Mouse (Mus musculus) embryo, embryonic 10.5 days (tissue): Measurements from ENCODE around the gene Tardbp.
A peak's percentile ranks its signal among the peaks of the same experiment; 100 is the strongest.

Experiments
- DNase-seq: peaks from one replicate; pipeline ENCODE4 v3.0.0-alpha.2; 2015; ENCODE audit warnings: low spot score

Gene Tardbp

DNA sequence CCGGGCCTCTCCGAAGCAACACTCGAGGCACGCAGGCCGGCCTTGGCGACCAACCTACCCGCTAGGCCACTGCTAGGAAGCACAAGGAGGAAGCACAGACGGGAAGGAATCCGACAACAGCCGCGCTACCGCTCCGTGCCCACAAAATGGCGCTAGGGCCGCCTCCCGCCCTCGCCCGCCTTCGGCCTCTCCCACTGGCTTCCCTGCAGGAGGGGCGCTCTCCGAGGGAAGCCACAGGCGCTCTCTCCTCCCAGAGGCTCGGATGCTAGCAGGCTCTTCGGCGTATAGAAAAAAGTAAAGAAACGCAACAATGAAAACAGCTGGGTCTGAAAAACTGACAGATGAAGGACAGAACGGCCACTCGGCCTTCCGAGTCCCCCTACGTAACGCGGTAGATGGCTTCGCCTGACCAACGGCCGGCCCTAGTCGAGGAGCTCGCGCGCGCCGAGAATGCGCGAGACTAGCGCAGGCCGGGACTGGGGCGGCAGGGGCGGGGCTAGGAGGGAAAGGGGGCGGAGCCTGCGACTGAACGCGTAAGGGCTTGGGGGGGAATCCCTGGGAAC is at the start of gene Tardbp:
Tardbp (minus strand) TSS at position 397 of the 563 bp plus-strand sequence.
- DNase-seq: peak; percentile 97

DNA sequence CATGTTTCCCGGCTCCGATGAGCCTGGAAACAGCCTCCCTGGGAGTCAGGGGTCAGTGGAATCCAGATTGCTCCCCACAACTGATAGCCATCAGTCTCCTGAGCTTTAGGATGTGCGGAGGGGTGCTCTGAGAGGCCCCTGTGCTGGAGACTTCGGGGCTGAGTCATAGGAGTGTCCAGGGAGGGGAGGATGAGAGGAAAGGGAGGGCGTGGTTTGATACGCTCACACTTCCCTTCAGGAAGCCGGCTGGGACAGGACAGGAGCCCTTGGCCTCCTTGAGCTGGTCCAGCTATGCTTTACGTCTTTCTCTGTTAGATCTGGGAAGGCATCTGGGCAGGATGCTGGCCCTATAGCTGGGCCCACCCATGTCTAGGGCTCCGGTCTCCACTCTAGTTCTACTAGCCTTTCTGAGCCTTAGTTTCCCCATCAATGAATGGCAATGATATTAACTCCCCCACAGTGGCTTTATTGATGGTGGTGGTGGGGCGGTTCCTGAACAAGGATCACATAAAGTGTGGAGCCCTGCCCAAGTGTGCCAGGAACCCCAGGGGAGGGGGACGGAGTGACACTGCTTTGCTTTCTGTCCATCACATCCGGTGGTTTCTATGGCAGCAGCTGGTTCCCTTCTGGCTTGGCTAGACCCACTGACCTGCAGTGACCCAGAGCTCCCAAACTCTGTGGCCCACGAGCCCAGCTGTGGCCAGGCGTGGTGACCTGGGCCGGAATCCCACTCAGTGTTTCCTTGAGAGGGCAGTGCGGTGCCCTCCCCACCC is 49.6 kb upstream of the Tardbp start:
- DNase-seq: peak; percentile 81

DNA sequence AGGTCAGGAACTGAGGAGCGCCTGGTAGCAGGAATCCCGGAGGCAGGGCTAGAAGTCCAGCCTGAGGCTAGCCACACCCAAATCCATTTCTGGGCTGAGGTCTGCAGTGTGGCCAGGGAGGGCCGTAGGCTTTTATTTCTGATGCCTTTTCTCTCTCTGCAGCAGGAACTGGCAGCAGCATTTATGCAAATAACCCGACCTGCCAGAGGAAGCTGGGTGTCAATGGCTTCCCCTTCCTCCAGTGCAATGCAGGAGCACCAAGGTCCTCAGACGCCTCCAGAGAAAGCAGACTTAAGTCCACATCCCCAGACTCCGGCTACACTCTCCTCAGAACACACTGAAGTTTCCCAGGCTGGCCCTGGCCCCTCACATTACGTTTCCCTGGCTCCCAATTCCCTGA is 48.2 kb upstream of the Tardbp start:
- DNase-seq: no peak

DNA sequence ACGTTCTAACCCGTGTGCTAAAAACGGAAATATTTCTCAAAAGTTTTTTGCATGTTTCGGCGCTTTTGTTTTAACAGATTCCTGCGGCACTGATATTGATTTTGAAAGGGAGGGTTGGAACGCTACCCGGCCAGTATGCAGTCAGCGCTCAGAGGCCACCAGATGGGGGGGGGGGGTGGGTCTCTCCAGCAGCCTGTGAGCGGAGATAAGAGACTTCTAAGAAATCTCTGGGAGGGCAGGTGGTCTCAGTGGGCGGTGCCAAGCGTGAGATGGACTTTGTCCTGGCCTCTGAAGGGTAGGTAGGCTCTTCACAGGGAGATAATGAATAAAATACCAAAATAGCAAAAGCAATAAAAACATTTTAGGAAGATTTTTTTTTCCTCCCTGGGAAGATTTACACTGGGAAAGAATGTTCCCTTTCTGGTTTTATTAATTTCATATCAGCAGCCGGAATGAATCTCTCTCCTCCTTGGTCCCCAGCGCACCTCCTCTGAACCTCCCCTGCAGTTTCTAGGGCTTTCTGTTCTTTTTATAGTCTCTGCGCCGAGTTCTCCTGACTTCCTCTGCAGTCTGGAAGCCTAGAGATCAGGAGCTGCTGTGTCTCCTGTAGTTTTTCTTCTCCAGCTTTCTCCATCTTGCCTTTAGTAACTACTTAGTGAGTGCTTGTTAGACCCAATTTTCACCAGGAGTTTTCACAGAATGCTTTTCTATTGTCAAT is 44.6 kb upstream of the Tardbp start:
- DNase-seq: no peak

DNA sequence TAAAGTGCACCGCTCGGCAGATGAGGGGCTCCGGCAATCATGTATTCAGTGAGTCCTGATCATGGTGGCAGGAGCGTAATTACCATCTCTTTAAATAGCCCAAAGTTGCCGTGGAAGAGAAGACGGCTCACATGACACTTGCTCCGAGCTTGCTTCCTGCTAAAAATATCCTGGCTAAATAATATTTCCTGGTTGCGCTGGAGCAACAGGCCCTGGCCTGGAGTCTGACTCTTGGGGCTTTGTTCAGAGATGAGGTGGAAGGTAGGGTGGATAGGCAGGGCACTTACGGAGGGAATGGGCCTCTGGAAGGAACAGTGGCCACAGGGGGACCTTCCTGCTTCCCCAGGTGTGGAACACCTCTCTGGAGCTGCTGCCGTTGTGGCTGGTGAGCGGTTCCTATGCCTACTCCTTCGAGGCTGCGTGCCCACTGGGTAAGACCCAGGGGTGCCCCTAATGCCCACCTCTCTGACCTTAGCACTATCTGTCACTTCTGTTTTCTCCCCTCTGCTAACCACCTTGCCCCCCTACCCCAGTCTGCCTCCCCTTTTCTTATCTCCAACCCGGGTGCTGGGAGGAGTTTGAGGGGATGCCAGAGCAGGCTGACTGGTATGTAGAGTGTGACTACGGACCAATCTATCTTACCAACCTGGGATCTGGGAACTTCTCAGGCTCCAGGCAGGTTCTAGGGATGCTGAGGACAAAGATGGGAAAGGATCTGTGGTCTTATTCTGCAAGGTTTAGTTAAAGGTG is 40.4 kb upstream of the Tardbp start:
- no peak for DNase-seq

DNA sequence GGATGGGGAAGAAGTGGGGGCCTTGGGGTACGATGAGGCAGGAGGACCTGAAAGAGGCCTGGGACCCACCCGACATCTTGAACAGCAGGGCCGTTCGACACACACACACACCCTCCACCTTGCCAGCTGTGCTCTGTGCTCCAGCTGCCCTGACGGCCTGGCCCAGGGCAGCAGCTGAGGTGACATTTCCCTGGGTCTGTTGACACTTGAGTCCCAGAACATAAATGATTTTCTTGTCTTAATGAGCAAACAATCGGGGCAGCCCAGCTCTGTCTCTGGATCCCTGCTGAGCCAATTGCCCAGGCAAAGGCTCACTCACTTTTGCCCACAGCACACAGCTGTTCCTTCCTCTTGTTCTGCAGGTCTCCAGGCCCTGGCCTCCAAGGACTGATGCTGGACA is 37.2 kb upstream of the Tardbp start:
- no peak for DNase-seq

DNA sequence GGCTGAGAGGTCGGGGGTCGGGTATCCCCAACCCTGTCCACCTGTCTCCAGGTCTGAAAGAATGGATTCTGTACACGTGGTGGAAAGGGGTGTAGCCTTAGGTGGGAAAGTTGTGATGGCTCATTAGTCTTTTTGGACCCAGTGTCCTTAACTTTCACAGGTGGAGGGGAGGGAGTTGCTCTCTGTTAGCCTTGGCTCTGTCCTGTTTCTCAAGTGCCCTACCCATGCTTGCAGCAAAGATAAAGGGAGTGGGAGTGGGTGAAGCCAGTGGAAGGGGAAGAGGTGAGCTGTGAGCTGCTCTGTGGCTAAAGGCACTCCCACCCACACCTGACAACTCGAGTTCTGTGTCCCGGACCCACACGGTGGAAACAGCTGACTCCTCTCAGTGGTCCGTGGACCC is 36.5 kb upstream of the Tardbp start:
- no peak for DNase-seq

DNA sequence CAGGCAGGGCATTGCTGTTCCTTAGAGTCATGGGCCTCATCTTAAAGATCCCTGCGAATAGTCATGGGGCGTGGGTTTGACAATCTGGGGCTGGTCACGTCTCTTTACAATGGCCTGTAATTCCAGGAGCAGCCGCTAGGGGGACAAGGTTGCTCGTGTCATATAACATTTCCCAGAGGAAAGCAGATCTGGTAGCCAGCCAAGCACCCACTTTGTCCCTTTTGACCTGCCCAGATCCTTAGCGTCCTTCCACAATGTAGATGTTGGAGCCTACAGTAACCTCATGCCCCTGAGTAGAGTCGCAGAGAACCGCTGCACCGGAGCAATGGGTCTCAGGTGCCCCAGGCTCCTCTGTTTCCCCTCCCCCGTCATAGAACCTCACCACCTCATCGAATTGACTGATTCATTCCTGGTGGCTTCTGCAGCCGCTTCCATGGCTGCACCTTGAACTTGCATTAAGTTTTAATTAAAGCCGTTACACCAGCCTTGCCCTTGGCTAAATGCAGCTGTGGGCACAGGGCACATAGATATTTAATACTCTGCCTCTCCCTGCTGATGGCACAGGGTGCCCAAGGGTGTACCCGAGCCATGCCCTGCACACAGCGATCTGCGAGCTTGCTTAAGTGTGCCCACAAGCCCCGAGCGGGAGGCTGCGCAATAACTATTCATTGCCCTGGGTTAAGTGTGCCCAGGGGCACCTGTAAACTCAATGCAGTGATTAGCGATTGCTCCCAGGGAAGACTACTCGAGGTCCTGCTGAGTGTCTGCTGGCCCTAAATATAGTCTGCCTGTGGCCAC is 35.5 kb upstream of the Tardbp start:
- peak; percentile 91 for DNase-seq

DNA sequence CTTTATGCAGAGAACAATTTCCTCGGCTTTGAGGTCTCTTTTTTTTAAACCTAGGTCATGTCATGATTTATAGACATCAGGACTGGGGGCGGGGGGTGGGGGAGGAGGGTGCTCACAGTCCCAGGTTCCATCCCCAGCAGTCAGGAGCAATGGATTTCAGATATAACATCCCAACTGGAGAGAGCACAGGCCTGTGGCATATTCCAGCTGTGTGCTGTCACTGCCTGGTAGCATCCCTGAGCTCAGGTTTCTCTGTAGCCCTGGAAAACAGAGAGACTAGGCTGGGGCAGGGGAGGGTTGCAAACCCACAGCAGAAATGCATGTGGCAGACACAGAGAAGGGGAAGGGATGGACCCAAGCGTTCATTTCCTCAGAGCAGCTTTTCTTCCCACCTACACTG is 33.4 kb upstream of the Tardbp start:
- DNase-seq: no peak

DNA sequence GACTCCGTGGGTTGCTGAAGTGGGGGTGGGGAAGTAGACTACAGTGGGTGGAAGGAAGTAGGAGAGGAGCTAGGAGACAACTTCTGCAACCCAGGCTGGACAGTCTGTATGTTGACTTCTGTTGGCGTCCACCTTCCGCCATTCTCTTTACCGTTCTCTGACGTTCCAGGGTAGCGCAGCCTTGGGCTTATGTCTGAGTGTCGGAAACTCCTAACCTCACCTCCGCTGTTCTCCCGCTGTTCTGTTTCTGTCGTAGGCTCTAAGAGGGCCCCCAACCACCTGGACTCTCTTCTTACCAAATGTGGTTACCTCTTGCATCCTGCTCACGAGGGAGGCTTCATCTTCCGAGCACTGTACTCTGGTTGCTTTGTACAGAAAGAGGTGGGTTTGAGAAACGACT is 31.0 kb upstream of the Tardbp start:
- no peak for DNase-seq

DNA sequence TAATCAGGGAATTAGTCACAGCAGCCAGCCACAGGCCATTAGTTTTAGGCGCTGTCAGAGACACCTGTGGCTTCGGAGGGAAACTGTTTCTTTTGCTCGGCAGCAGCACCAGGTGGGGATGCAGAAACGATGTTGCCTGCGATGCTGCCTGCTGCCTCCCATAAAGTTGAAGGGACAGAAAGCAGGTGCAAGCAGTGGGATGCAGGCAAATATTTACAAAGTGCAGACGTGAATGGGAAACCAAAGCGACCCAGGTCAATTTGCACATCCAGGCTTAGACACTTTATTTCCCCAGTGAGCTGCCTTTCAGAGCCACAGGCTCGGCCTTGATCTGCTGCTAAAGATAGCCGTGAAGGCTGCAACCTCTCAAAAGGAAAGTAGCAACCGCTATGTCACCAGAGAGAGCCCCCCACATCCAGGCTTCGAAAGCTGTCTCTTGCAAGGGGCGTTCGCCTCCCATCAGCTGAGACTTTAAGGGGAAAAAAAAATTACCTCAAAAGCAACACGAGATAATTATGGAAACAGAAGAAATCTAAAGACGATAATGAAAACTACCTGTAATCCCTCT is 30.0 kb upstream of the Tardbp start:
- DNase-seq: no peak

DNA sequence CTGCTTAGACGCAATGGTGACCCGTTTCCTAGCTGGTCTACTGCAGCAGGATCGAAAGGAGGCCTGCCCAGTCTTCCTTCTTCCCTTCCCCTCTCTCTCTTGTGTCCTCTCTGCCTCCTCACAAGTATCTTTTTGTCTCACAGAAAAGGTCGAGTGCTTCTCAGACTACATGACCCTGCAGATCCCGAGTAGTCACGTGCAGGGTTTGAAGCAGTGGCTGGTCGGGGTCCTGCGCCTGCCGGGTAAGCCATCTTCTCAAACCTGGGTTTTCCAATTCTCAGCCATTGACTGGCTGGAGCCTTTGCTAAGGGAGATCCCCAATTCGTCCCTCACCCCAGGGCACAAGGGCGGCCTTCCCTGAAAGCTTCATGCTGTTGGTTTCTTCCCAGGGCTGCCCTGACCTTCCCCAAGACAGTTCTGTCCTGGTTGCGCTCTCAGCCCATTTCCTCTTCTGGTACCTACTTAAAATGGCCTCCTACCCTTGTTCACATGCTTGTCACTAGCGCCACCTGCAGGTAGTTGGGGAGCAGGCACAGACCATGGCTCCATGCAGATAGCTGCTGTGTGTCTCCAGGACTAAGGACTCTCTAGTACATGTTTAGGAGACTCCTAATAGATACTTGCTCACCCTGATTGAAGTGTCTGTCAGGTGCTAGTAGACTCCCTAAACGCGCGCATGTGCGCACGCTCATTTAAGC is 28.0 kb upstream of the Tardbp start:
- DNase-seq: peak; percentile 60

DNA sequence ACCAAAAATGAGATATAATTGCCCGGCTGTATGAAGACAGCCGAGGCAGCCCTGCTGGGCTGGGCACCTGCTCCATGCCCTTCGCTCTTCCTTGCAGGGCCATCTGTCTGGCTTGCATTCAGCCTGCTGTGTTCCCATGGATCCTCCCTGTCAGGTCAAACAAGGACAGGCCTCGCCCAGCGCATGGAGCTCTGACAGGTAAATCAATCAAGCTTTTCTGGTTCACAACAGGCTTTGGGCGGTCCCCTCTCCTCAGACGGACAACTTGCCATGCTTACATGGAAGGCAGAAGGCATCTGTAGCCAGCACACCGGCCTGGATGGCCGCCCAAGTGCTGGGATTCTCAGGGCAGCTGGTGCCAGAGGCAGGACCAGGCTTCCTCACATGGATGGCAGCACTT is 24.2 kb upstream of the Tardbp start:
- peak; percentile 54 for DNase-seq

DNA sequence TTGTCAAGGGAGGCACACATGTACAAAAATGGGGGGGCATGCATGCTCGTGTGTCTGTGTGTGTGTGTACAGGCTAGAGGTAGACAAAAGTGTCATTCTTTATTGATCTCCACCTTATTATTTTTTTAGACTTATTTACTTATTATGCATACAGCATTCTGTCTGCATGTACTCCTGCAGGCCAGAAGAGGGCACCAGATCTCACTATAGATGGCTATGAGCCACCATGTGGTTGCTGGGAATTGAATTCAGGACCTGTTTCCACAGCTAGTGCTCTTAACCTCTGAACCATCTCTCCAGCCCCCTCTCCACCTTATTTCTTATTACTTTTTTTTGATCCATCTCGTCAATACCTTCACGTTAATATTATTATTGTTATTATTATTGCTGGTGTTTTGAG is 22.5 kb upstream of the Tardbp start:
- no peak for DNase-seq

DNA sequence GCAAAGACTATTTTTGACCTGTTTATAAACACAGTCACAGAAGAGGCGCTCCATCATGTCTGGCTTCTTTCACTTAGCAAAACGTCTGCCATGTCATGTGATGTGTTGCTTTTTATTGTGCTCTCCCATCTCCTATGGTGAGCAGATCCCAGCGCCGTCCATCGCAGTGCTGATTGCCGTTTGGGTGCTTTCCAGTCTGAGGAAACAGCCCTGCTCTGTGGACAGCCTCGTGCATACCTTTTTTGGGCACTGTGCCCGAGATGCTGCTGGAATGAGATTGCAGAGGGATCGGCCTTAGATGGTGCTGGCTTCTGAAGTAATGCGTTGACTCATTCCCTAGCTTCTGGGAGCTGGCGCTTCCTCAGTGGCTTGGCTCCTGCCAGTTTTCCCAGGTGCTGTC is 19.8 kb upstream of the Tardbp start:
- no peak for DNase-seq

DNA sequence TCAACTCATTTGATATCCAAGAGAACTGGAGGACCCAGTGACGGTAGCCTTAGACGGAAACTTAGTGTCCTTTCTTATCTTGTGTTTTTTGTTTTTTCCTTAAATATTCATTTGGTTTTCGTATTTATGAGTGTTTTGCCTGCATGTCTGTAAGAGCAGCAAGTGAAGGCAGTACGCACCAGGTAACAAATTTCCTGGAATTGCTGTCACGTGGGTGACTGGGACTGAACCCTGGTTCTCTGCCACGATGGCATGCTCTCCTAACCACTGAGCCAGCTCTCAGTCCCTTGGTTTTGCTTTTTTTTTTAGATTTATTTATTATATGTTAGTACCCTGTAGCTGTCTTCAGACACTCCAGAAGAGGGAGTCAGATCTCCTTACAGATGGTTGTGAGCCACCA is 18.1 kb upstream of the Tardbp start:
- no peak for DNase-seq

DNA sequence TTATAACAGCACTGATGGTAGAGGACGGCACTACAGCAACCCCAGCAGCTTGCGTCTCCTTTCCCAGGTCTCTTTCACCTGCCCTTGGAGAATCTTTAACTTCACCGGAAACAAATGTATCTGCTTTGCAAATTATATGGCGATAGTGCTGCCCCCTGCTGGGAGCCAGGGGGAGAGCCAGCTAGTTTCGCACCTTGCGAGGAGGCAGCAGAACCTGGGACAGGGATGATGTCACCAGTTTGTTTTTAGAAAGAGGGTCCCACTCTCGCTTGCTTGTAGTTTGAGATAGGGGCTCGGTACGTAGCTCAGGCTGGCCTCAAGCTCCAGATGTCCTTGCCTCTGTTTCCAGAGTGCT is 17.3 kb upstream of the Tardbp start:
- DNase-seq: peak; percentile 76

DNA sequence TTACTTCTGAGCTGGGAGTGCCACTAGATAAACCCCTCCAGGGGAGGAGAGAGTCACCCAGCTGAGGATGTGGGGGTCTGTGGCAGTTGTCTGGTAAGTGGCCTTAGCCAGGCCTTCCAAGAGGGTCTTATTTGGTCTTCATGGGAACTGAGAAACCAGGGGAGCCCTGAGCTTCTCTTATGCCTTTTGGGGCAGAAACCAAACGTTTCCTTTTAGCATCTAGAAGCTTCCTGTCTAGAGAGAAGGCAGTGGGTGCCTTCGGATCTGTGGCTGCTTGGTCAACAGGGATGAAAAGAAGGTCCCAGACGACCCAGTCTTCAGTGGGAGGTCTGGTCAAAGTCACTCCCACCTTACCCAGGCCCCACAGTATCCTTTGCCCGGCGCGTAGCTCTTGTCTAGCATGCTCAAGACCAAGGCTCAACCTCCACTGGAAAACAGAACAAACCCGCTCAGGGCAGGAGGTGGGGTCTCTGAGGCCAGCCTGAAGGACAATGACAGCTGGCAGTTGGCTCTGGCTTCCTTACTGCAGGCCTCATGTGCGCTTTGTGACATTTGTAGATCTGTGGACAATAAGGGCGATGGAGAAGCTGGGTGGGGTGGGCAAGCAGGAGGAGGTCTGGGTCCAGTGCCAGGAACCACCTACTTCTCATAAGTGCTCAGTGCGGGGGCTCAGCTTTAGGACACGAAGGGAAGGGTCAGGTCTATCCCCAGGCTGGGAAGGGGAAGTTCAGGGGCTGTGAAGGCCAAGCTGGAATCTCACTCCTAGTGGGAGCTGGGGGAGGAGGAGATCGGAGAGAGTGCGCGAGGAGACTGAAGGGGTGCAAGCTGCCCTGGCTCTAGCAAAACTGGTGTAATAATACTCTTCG is 16.7 kb upstream of the Tardbp start, which contains the start of gene Gm572:
Gm572 (plus strand) TSS at position 27 of the 866 bp plus-strand sequence.
- no peak for DNase-seq

DNA sequence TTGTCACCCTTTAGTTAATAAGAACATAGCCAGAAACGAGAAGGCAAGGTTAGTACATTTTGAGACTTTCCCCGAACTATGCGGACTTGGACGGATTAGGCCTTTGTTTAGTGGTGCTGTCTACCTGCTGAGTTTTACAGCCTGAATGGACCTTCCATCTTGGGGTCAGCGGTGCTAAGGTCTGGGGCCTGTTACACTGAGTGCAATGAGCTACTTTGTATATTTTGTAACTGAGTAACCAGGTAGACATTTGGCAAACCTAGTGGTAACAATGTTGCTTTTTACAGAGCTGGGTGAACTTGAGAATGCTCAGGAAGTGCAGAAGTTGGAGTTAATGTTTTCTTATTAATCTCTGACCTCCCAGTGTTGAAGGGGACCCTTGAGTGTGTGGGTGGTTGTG is 14.3 kb upstream of the Tardbp start:
- no peak for DNase-seq

DNA sequence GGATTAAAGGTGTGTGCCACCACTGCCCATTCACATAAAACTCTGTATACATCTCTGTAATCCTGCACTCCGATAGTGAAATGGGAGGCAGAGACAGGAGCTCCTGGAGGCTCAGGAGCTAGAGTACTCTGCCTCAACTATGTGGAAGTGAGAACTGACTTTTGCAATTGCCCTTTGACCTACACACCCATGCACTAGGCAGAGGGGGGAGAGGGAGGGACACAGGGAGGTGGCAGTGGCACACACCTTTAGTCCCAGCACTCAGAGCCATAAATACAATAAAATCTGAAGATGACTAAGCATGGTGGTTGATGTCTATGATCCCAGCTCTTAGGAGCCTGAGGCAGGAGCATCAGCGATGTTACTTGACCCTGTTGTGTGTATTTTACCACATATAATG is 12.6 kb upstream of the Tardbp start:
- no peak for DNase-seq
